ENCODE assay signal across 9 mouse cellular contexts in genomic region chr7:19722754-19723195, GRCm38 (mm10). TPM values are rescaled to one million over a fixed set of nuclear protein-coding genes. Genes with fewer than 3 reads are reported as not detected.
DNase-seq lines count a peak whose midpoint lies in the region; ATAC-seq lines count a peak whose summit lies in the region.
"Had no signal": no experiment of that assay in that cellular context is flagged by ENCODE, and none has a peak within 500 bp of the region (broad histone marks: within the 10 kb centered on the region; RNA-seq: fewer than 3 reads in every experiment).

No protein-coding gene starts in this region.

- intact Hi-C loops in left cerebral cortex, postnatal 25 days (cut with DNase I): no loop called here

- no peak overlapping the region for H3K4me3 ChIP-seq in heart, embryonic 12.5 days
- H3K4me3 ChIP-seq in kidney, embryonic 16.5 days (ENCODE audit: low read length): no peak overlapping the region
- H3K4me3 ChIP-seq: midbrain, embryonic 12.5 days had no signal

- peak; percentile 81 for DNase-seq in adrenal gland, adult 2 months
- no peak for DNase-seq in adrenal gland, adult 8-10 months
- peak; percentile 69 for DNase-seq in lung, postnatal 14 days
- no peak for DNase-seq in right cerebral cortex, postnatal 14 days
- DNase-seq in left cerebral cortex, postnatal 25 days (ENCODE audit: low spot score in 2 of 2): no peak
- no peak for DNase-seq in embryo, embryonic 10.5 days (ENCODE audit: low spot score)

- no peaks in the 10 kb centered on the region for H3K4me1 ChIP-seq in heart, embryonic 12.5 days (replicated peaks)
- no peaks in the 10 kb centered on the region for H3K4me1 ChIP-seq in kidney, embryonic 16.5 days (ENCODE audit: insufficient read depth, low read length)
- H3K4me1 ChIP-seq: midbrain, embryonic 12.5 days had no signal

- H3K9ac ChIP-seq in heart, embryonic 12.5 days: no peak overlapping the region
- no peak overlapping the region for H3K9ac ChIP-seq in kidney, embryonic 16.5 days (replicated peaks; ENCODE audit: low read length)
- H3K9ac ChIP-seq: midbrain, embryonic 12.5 days had no signal

- ATAC-seq in heart, embryonic 12.5 days (ENCODE audit: insufficient number of reproducible peaks, low FRiP score): peak; percentile 75
- ATAC-seq in kidney, embryonic 16.5 days (ENCODE audit: low FRiP score, low TSS enrichment): peak; percentile 55; the same call in 1 of the 2 replicates

- H3K27ac ChIP-seq in heart, embryonic 12.5 days (ENCODE audit: poor library complexity, severe bottlenecking): peak overlapping the region; percentile 78
- H3K27ac ChIP-seq in kidney, embryonic 16.5 days (ENCODE audit: low read length): 0 out of 2 replicates have a peak overlapping the region, but pooled peaks have one; percentile 43
- H3K27ac ChIP-seq: midbrain, embryonic 12.5 days had no signal

- 73% methylated on average over 6 of the region's 6 CpGs for WGBS in heart, embryonic 12.5 days
- WGBS in kidney, embryonic 16.5 days: 85% methylated on average over 6 of the region's 6 CpGs

- no peaks in the 10 kb centered on the region for H3K27me3 ChIP-seq in heart, embryonic 12.5 days (replicated peaks)
- H3K27me3 ChIP-seq in kidney, embryonic 16.5 days (ENCODE audit: insufficient read depth, low read length): no peaks in the 10 kb centered on the region
- H3K27me3 ChIP-seq: midbrain, embryonic 12.5 days had no signal

- no peak overlapping the region for H3K4me2 ChIP-seq in heart, embryonic 12.5 days
- no peak overlapping the region for H3K4me2 ChIP-seq in kidney, embryonic 16.5 days (replicated peaks; ENCODE audit: low read depth, low read length)
- H3K4me2 ChIP-seq: midbrain, embryonic 12.5 days had no signal

- H3K9me3 ChIP-seq in heart, embryonic 12.5 days (replicated peaks): peaks cover 17% of the 10 kb centered on the region
- H3K9me3 ChIP-seq in kidney, embryonic 16.5 days (ENCODE audit: low read length): peaks cover 12% of the 10 kb centered on the region

- H3K36me3 ChIP-seq in heart, embryonic 12.5 days: peaks cover 96% of the 10 kb centered on the region
- peaks cover 87% of the 10 kb centered on the region for H3K36me3 ChIP-seq in kidney, embryonic 16.5 days (ENCODE audit: insufficient read depth, low read length)

RNA-seq across cellular contexts. Expression of gene Tomm40, which starts 7.5 kb away (rescaled TPM):
- total RNA-seq in adrenal gland, adult 2 months (2021): 100 to 1,000 TPM; 115 to 143 TPM
- polyA plus RNA-seq in adrenal gland, adult 2 months (2012; rRNA removed): 164 and 165 TPM in 2 replicates
- total RNA-seq in adrenal gland, adult 8-10 months (2022): 100 to 1,000 TPM; 119 to 134 (median 125) TPM
- polyA plus RNA-seq in heart, embryonic 12.5 days (2016; fragmentation: Nextera tagmentation; extraction: Ambion mirVana): 160 and 166 TPM in 2 replicates
- polyA plus RNA-seq in kidney, embryonic 16.5 days (2015; fragmentation: Nextera tagmentation; extraction: Ambion mirVana): 136 and 153 TPM in 2 replicates
- total RNA-seq in left cerebral cortex, postnatal 25 days (2021): 100 to 1,000 TPM; 112 to 115 TPM

RNA-seq across cellular contexts. Expression of gene Apoe, which starts 23.8 kb away (rescaled TPM):
- 1,000 to 10,000 TPM; 1,105 to 1,118 TPM for total RNA-seq in adrenal gland, adult 2 months (2021)
- polyA plus RNA-seq in adrenal gland, adult 2 months (2012; rRNA removed): 1,670 and 1,938 TPM in 2 replicates
- 1,000 to 10,000 TPM in 3 of 4 experiments, 100 to 1,000 TPM in 1; 996 to 1,300 (median 1,120) TPM for total RNA-seq in adrenal gland, adult 8-10 months (2022)
- polyA plus RNA-seq in heart, embryonic 12.5 days (2016; fragmentation: Nextera tagmentation; extraction: Ambion mirVana): 399 and 400 TPM in 2 replicates
- polyA plus RNA-seq in kidney, embryonic 16.5 days (2015; fragmentation: Nextera tagmentation; extraction: Ambion mirVana): 291 and 312 TPM in 2 replicates
- 1,000 to 10,000 TPM; 2,052 to 2,099 TPM for total RNA-seq in left cerebral cortex, postnatal 25 days (2021)

RNA-seq across cellular contexts. Expression of gene Nectin2, which starts 27.5 kb away (rescaled TPM):
- total RNA-seq in adrenal gland, adult 2 months (2021): 10 to 100 TPM; 76.9 to 98.1 TPM
- 138 and 165 TPM in 2 replicates for polyA plus RNA-seq in adrenal gland, adult 2 months (2012; rRNA removed)
- total RNA-seq in adrenal gland, adult 8-10 months (2022): 100 to 1,000 TPM in 1 of 4 experiments, 10 to 100 TPM in 3; 72.1 to 116 (median 88.9) TPM
- 99.1 and 101 TPM in 2 replicates for polyA plus RNA-seq in heart, embryonic 12.5 days (2016; fragmentation: Nextera tagmentation; extraction: Ambion mirVana)
- polyA plus RNA-seq in kidney, embryonic 16.5 days (2015; fragmentation: Nextera tagmentation; extraction: Ambion mirVana): 150 and 157 TPM in 2 replicates
- 1 to 10 TPM; 7.4 to 9.3 TPM for total RNA-seq in left cerebral cortex, postnatal 25 days (2021)

RNA-seq across cellular contexts. Expression of gene Apoc1, which starts 30.3 kb away (rescaled TPM):
- total RNA-seq in adrenal gland, adult 2 months (2021): 1,000 to 10,000 TPM in 1 of 2 experiments, 100 to 1,000 TPM in 1; 204 to 1,066 TPM
- polyA plus RNA-seq in adrenal gland, adult 2 months (2012; rRNA removed): 76.5 and 212 TPM in 2 replicates
- 100 to 1,000 TPM in 2 of 4 experiments, 10 to 100 TPM in 2; 11.6 to 554 (median 210) TPM for total RNA-seq in adrenal gland, adult 8-10 months (2022)
- polyA plus RNA-seq in heart, embryonic 12.5 days (2016; fragmentation: Nextera tagmentation; extraction: Ambion mirVana): 6.7 and 8.9 TPM in 2 replicates
- 13.4 and 16.1 TPM in 2 replicates for polyA plus RNA-seq in kidney, embryonic 16.5 days (2015; fragmentation: Nextera tagmentation; extraction: Ambion mirVana)
- total RNA-seq in left cerebral cortex, postnatal 25 days (2021): 1 to 10 TPM; 2.6 to 4.0 TPM

RNA-seq across cellular contexts. Expression of gene Apoc4, which starts 41.5 kb away (rescaled TPM):
- total RNA-seq in adrenal gland, adult 2 months (2021): 100 to 1,000 TPM in 1 of 2 experiments, 10 to 100 TPM in 1; 40.7 to 204 TPM
- polyA plus RNA-seq in adrenal gland, adult 2 months (2012; rRNA removed): 95.0 and 181 TPM in 2 replicates
- 100 to 1,000 TPM in 2 of 4 experiments, 10 to 100 TPM in 2; 48.6 to 249 (median 89.6) TPM for total RNA-seq in adrenal gland, adult 8-10 months (2022)
- polyA plus RNA-seq in heart, embryonic 12.5 days (2016; fragmentation: Nextera tagmentation; extraction: Ambion mirVana): 0.41 TPM in 1 of 2 replicates, not detected in the other
- polyA plus RNA-seq in kidney, embryonic 16.5 days (2015; fragmentation: Nextera tagmentation; extraction: Ambion mirVana): 1.6 and 2.2 TPM in 2 replicates
- not detected for total RNA-seq in left cerebral cortex, postnatal 25 days (2021)

Comparison
In these comparisons a context has a peak if more than half of its experiments do, and no peak if none do; other contexts are left out.
1. DNase-seq: peak in adrenal gland, adult 2 months (single experiment) and lung, postnatal 14 days (single experiment); none in adrenal gland, adult 8-10 months (single experiment), right cerebral cortex, postnatal 14 days (single experiment), left cerebral cortex, postnatal 25 days (0 of 2) and embryo, embryonic 10.5 days (single experiment).
2. RNA of gene Nectin2, which starts 27.5 kb away (total RNA-seq): 72.1 to 116 TPM in adrenal gland, adult 8-10 months and 76.9 to 98.1 TPM in adrenal gland, adult 2 months; 7.4 to 9.3 TPM in left cerebral cortex, postnatal 25 days; every median in the first group is over 4 times any median in the second.